Mouse (Mus musculus): Measurements from ENCODE around the gene Gm5460.

The Gm5460 gene

GRCm38 (mm10) chr14:34016381-34016780, at the start of gene Gm5460:
Gene Gm5460 (plus strand): TSS chr14:34016758.
- no peak for DNase-seq (ENCODE audit: low spot score)

DNA sequence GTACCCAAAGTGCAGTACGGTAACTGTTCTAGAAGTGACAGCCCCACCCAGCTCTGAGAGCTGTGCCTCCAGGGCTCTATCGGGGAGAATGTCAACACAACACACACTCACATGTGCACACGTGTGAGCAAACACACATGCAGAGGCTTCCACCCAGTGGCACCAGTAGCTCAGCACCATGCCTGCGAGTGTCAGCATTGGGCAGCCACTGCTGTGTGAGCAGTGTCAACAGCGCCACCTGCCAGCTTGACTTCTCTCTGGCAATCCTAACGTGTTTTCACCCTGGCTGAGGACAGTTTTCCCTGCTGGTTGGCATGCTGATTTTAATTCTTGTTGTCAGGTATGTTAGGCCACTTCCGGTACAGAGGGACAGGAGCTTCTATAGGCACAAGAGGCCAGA, 43.9 kb upstream of the Gm5460 start:
- DNase-seq (ENCODE audit: low spot score) = no peak

- DNase-seq (ENCODE audit: low spot score) = no peak
Observed at GRCm38 (mm10) chr14:33974752-33975151, 41.8 kb upstream of the Gm5460 start.

DNA sequence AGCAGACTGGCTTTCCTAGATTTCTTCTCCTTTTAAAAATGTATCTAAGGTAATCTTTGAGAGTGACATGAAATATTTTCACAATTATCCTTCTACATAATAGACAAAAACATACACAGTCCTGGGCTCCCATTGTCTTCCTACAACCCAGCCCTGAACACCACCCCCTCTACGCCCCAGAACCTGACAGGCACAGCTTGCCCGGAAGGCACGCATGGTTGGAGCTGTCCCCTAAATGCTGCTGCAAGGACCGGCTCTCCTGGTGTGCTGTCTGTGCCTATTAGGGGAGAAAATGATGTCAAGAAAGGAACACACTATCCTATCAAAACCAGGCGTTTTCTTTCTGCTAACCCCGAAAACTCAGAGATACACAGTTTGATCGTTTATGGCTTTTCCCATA, 38.8 kb upstream of the Gm5460 start:
- DNase-seq (ENCODE audit: low spot score) = no peak

GRCm38 (mm10) chr14:33978604-33979059, 37.9 kb upstream of the Gm5460 start, which contains the start of gene Zfp488:
Gene Zfp488 (minus strand): TSS chr14:33978764.
- no peak for DNase-seq (ENCODE audit: low spot score)

DNA sequence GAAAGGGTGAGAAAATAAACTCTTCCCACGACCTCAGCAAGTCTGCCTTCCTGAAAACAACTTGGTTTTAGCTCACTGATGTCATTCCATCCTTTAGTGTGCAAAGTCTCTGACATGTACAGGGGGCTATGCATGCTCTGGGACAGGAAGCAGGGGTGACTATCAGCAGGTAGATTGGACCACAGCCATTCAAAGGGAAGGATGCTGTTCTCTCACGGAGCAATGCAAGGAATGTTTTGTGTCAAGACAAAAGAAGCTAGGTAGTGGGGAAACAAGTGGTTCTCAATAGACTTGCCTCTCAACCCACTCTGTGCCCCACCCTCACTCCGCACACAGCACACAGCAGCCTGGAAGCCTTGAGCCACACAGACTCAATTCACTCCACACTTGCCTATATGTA, 27.4 kb upstream of the Gm5460 start:
- no peak for DNase-seq (ENCODE audit: low spot score)

- no peak for DNase-seq (ENCODE audit: low spot score)
Observed at GRCm38 (mm10) chr14:33991971-33992370, 24.6 kb upstream of the Gm5460 start.

- no peak for DNase-seq (ENCODE audit: low spot score)
Observed at GRCm38 (mm10) chr14:33993051-33993450, 23.5 kb upstream of the Gm5460 start.

GRCm38 (mm10) chr14:33993521-33994289, 22.9 kb upstream of the Gm5460 start:
- no peak for DNase-seq (ENCODE audit: low spot score)

DNA sequence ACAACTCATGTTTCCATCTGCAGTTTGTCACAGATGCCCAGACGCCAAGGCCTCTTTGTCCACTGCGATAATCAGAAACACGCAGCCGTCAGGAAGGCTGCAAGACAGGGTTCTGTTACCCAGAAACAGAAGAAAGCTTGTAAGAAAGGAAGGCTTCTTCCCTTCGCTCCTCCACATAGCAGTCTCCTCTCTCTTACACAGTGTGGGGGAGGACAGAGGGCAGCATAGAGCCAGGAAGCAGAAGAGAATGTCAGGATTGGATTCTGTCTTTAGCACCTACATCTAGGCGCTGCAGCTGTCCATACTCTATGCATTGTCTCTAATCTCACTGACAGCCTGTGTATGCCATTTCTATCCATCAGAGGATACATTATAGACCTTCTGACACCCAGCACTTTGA, 19.1 kb upstream of the Gm5460 start:
- DNase-seq (ENCODE audit: low spot score) = no peak

DNA sequence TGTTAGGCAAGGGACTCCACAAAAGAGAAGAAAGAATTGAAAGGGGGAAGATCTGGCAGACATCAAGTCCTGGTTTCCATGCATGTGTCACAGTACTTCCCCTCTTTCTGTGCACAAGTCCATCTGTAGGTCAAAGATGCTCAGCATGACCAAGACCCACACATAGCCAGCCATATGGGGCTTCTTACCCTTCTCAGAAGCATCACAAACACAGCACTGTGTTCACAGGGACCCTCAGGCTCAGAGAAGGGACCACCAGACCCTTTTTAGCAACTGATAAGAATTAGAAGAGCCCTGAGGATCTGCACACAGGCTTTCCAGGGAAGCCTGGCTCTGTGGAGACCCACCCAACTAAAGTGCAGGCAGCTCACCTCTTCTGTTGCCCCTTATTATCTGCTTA, 16.5 kb upstream of the Gm5460 start:
- DNase-seq (ENCODE audit: low spot score) = no peak

GRCm38 (mm10) chr14:34001445-34001844, 15.1 kb upstream of the Gm5460 start:
- no peak for DNase-seq (ENCODE audit: low spot score)

- no peak for DNase-seq (ENCODE audit: low spot score)
Observed at GRCm38 (mm10) chr14:34002358-34002757, 14.2 kb upstream of the Gm5460 start.

- no peak for DNase-seq (ENCODE audit: low spot score)
Observed at GRCm38 (mm10) chr14:34015063-34015462, 1.5 kb upstream of the Gm5460 start, which contains the start of gene Gm30083. Gene Gm30083 (minus strand): TSS chr14:34015182.

DNA sequence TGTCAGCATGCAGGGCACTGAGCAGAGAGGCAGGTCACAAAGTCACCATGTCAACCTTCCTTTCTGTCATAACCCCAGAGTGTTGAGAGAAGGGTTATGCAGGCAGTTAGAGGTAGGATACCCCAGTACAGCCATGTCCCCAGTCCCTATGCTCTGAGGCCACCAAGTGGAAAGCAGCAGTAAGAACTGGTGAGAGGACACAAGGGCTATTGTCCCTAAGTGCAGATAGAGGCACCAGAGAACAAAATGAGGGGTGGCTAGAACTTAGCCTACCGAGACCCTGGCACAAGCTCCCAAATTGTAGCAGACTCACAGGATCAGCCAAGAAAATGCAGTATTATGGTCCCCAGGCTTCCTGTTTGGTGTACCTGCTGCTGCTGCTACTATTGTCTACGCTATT, 380 bp downstream of the Gm5460 start:
- DNase-seq (ENCODE audit: low spot score) = no peak

GRCm38 (mm10) chr14:34026710-34027109, 10.2 kb downstream of the Gm5460 start:
- no peak for DNase-seq (ENCODE audit: low spot score)

GRCm38 (mm10) chr14:34033841-34034610, 17.5 kb downstream of the Gm5460 start:
- no peak for DNase-seq (ENCODE audit: low spot score)

DNA sequence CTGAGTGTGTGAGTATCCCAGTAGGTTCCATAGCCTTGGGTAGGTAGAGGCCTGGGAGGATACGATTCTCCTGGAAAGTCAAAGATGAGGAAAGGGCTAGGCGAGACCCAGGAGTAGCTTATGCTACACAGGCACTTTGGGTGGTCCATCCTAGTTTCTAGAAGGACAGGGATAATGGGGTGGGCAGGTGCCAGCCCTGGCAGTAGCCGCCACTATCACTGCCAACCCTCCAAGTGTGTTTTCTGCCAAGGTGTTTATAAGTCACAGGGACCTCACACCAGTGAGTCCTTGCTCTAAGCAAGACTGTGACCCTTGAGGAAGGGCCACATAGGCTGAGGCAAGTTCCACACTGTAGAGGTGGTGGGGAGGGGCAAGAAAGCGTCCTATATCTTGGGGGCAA, 24.7 kb downstream of the Gm5460 start:
- no peak for DNase-seq (ENCODE audit: low spot score)

DNA sequence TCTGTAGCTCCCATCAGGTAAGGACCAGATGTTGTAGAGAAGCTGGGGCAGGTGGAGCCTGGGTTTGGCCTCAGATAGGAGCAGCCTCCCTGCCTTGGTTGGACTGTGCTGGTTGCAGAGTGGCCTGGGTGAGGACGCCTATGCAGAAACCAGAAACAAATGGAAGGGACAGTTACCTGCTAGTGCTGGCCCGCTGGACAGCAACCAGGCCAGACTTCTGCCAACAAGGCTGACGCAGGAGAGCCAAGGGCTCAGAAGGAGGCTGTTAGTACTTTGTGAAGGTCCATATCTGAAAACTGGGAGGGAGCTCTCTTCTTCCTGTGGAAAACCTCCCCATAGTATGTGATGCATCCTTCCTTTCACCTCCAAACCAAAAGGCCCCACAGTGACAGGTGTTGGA, 26.8 kb downstream of the Gm5460 start:
- no peak for DNase-seq (ENCODE audit: low spot score)

DNA sequence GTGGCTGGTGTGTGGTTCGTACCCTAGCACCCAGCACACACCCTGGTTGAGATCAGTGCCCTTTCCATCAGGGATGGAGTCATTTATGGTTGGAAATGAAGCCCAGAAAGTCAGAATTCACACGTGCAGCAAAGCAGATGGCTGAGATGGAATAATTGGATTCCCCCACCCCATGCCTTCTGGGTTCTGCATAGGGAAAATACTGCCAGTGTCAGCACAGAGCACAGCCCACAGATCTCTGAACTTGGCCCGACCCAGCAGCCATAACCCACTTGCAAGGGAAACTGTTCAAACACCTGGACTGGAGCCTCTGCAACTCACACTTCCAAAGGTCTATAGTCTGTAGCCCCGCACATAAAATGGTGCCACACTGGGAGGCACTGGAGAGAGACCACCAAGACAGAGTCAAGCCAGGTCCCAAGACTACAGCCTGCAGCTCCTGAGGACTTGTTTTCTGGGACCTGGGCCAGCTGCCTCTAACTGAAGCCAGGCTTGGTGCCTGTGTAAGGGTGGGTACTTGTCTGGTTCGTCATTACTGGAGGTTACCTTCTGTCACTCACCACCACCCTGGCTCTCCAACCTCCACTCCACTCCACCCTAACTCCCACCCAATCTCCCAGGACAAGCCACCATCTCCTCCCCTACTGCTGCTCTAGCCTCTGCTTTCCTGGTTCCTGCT, 33.7 kb downstream of the Gm5460 start:
- no peak for DNase-seq (ENCODE audit: low spot score)

DNA sequence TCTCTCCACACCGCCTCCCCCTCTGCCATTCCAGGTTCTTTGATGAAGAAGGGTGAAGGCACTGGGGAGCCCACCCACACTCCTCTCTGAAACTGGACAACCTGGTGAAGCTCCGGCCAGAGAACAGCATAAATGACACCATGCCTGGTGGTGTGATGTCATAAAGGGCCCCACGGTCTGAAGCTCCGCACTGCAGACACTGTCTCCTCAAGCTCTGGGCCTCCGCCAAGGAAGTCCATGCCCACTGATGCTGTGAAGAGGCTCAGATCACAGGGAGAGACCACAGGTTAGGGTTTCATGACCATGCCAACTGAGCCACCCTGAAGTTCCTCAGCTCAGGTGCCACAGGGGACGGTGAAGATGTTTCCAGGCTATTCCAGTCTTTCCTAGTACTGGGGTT, 36.0 kb downstream of the Gm5460 start, which contains the start of gene Antxrl:
Gene Antxrl, plus strand, starts transcription at position 192 of the 400 bp plus-strand sequence.
- no peak for DNase-seq (ENCODE audit: low spot score)

DNA sequence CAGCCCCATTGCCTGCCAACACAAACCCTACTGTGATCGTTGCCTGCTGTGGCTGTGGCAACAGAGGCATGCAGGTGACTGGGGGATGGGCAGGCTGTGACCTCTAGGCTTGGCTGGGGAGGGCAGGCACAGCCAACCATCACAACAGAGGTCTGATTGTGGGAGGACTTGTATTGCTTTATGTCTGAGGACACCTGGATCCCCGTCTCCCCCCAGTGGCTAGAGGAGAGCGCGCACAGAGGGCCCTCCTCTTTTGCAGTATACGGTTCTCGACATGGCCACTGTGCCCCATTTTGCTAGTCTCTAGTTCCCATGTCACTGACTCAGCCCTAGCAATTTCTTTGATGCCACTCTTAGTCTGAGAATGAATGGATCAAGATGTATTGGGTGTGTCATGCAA, 55.1 kb downstream of the Gm5460 start:
- no peak for DNase-seq (ENCODE audit: low spot score)

- no peak for DNase-seq (ENCODE audit: low spot score)
Observed at GRCm38 (mm10) chr14:34075346-34075745, 58.8 kb downstream of the Gm5460 start.

Data from MN1 (cell line).